Mouse (Mus musculus) forebrain, embryonic 11.5 days (tissue): ENCODE data around the gene Gm11564. TPM values are rescaled to one million over a fixed set of nuclear protein-coding genes. Genes with fewer than 3 reads are reported as not detected.
"Not testable (repeated sequence)": the region's sequence is repeated elsewhere in the genome, so short reads cannot be mapped to it uniquely, and the experiment has no call there.

Experiments
- ATAC-seq: fragments of 200-750 bp; cut with Nextera tagmentation; replicated peaks from 2 replicates; pipeline ENCODE4 v1.8.0; 2017; ENCODE audit warnings: moderate TSS enrichment; ENCODE audit not compliant: low FRiP score
- DNase-seq: peaks from one replicate; pipeline ENCODE4 v3.0.0-alpha.2; 2017; ENCODE audit warnings: low spot score
- H3K27ac ChIP-seq: fragments of 300-500 bp; sonication (generic); 2 replicates; pipeline ENCODE4 v1.5.1; 2014; ENCODE audit warnings: low read depth, low read length
- H3K27me3 ChIP-seq: fragments of 300-500 bp; sonication (generic); 2 replicates; pipeline ENCODE4 v1.6.1; 2014; ENCODE audit warnings: mild to moderate bottlenecking, low read length, mixed read lengths; ENCODE audit not compliant: control insufficient read depth, insufficient read depth
- H3K36me3 ChIP-seq: fragments of 300-500 bp; sonication (generic); 2 replicates; pipeline ENCODE4 v1.6.1; 2014; ENCODE audit warnings: mild to moderate bottlenecking, low read length, moderate library complexity, mixed read lengths; ENCODE audit not compliant: control insufficient read depth, insufficient read depth
- H3K4me1 ChIP-seq: fragments of 300-500 bp; sonication (generic); replicated peaks from 2 replicates; pipeline ENCODE4 v1.6.1; 2014; ENCODE audit warnings: low read length, mixed read lengths; ENCODE audit not compliant: control insufficient read depth, insufficient read depth
- H3K4me2 ChIP-seq: fragments of 300-500 bp; sonication (generic); 2 replicates; pipeline ENCODE4 v1.6.1; 2014; ENCODE audit warnings: low read depth, mild to moderate bottlenecking, low read length, moderate library complexity, mixed read lengths; ENCODE audit not compliant: severe bottlenecking
- H3K4me3 ChIP-seq: fragments of 300-500 bp; sonication (generic); 2 replicates; pipeline ENCODE4 v1.5.1; 2014; ENCODE audit warnings: low read depth, low read length
- H3K9ac ChIP-seq: fragments of 300-500 bp; sonication (generic); 2 replicates; pipeline ENCODE4 v1.6.1; 2014; ENCODE audit warnings: low read length
- H3K9me3 ChIP-seq: fragments of 300-500 bp; sonication (generic); 2 replicates; pipeline ENCODE4 v1.6.1; 2016; ENCODE audit warnings: low read length, mixed read lengths; ENCODE audit not compliant: control insufficient read depth
- WGBS: fragments of 180-500 bp; shearing (Covaris S2); extraction: QIAGEN DNeasy Blood & Tissue Kit; methylation state at CpG from one replicate; pipeline ENCODE4 v1.1.7; 2014; 5-methylcytosine and 5-hydroxymethylcytosine counted together
- polyA plus RNA-seq: library from polyadenylated mRNA; unstranded; fragments of >200 nt; fragmentation: Nextera tagmentation; extraction: Ambion mirVana; gene quantifications from 2 replicates; pipeline ENCODE4 v1.2.1, GENCODE M21; 2014

Gm11564 gene
- polyA plus RNA-seq, 1 experiment from 2014 or later, result not detected

- not testable (repeated sequence) for H3K4me2 ChIP-seq, DNase-seq, H3K9ac ChIP-seq, H3K27ac ChIP-seq, H3K4me1 ChIP-seq, H3K4me3 ChIP-seq, H3K27me3 ChIP-seq, H3K9me3 ChIP-seq, H3K36me3 ChIP-seq, ATAC-seq
Measured at GRCm38 (mm10) chr11:99809792-99810191, 5.7 kb downstream of the Gm11564 start, which contains the start of gene Krtap4-13. TSS of gene Krtap4-13 (minus strand) at chr11:99809892.

- ATAC-seq, H3K4me3 ChIP-seq, H3K27ac ChIP-seq, DNase-seq, H3K4me2 ChIP-seq, H3K4me1 ChIP-seq, H3K9ac ChIP-seq, H3K36me3 ChIP-seq, H3K27me3 ChIP-seq, H3K9me3 ChIP-seq: not testable (repeated sequence)
- no CpG with 5 or more reads among the region's 1 CpGs for WGBS
Measured at GRCm38 (mm10) chr11:99804346-99804745, 11.1 kb downstream of the Gm11564 start, which contains the start of gene Gm11554. TSS of gene Gm11554 (minus strand) at chr11:99804446.

GRCm38 (mm10) chr11:99798832-99799231 is 16.6 kb downstream of the Gm11564 start, which contains the start of gene Gm11569:
TSS of gene Gm11569 (minus strand) at chr11:99798932.
- H3K27ac ChIP-seq, DNase-seq, H3K4me2 ChIP-seq, H3K27me3 ChIP-seq, ATAC-seq, H3K4me3 ChIP-seq, H3K36me3 ChIP-seq, H3K9me3 ChIP-seq, H3K4me1 ChIP-seq, H3K9ac ChIP-seq: not testable (repeated sequence)
- no CpG with 5 or more reads among the region's 1 CpGs for WGBS

- ATAC-seq (no peak), DNase-seq (no peak)
- no peak within 1 kb of the TSS for H3K4me2 ChIP-seq
- H3K36me3 ChIP-seq, result no peaks in the 10 kb centered on the region
- H3K9ac ChIP-seq, result no peak within 1 kb of the TSS
- no peaks in the 10 kb centered on the region for H3K9me3 ChIP-seq
- no peak within 1 kb of the TSS for H3K27ac ChIP-seq
- 80% methylated on average over 2 of the region's 2 CpGs for WGBS
- H3K4me1 ChIP-seq, result no peaks in the 10 kb centered on the region
- no peaks in the 10 kb centered on the region for H3K27me3 ChIP-seq
- H3K4me3 ChIP-seq, result no peak within 1 kb of the TSS
Measured at GRCm38 (mm10) chr11:99793367-99793766, 22.1 kb downstream of the Gm11564 start, which contains the start of gene Gm11596. TSS of gene Gm11596 (minus strand) at chr11:99793467.

GRCm38 (mm10) chr11:99784900-99785299 is 30.6 kb downstream of the Gm11564 start, which contains the start of gene Krtap4-9:
TSS of gene Krtap4-9 (plus strand) at chr11:99785200.
- not testable (repeated sequence) for H3K27me3 ChIP-seq, H3K9ac ChIP-seq, ATAC-seq, DNase-seq, H3K36me3 ChIP-seq, H3K4me1 ChIP-seq, H3K9me3 ChIP-seq, H3K4me2 ChIP-seq, H3K4me3 ChIP-seq, H3K27ac ChIP-seq

- Histone ChIP-seq H3K9ac (no peak within 1 kb of the TSS), H3K27ac (no peak within 1 kb of the TSS), H3K4me2 (no peak within 1 kb of the TSS), H3K27me3 (no peaks in the 10 kb centered on the region), H3K36me3 (no peaks in the 10 kb centered on the region), H3K9me3 (no peaks in the 10 kb centered on the region), H3K4me3 (no peak within 1 kb of the TSS), H3K4me1 (no peaks in the 10 kb centered on the region)
- WGBS, result 88% methylated on average over 2 of the region's 2 CpGs
- ATAC-seq (no peak), DNase-seq (no peak)
Measured at GRCm38 (mm10) chr11:99780604-99781003, 34.9 kb downstream of the Gm11564 start, which contains the start of gene Krtap4-8. TSS of gene Krtap4-8 (minus strand) at chr11:99780704.

GRCm38 (mm10) chr11:99778401-99778800 is 37.1 kb downstream of the Gm11564 start:
- Histone ChIP-seq H3K27me3 (no peaks in the 10 kb centered on the region), H3K9me3 (no peaks in the 10 kb centered on the region), H3K27ac (no peak overlapping the region), H3K4me1 (no peaks in the 10 kb centered on the region), H3K4me3 (no peak overlapping the region), H3K4me2 (no peak overlapping the region), H3K9ac (no peak overlapping the region), H3K36me3 (no peaks in the 10 kb centered on the region)
- DNase-seq (no peak), ATAC-seq (no peak)
- WGBS, result 51% methylated on average over 7 of the region's 7 CpGs

- not testable (repeated sequence) for H3K4me2 ChIP-seq, H3K27me3 ChIP-seq, H3K4me3 ChIP-seq, H3K9me3 ChIP-seq, DNase-seq, H3K4me1 ChIP-seq, H3K9ac ChIP-seq, H3K36me3 ChIP-seq, H3K27ac ChIP-seq, ATAC-seq
Measured at GRCm38 (mm10) chr11:99772813-99773212, 42.7 kb downstream of the Gm11564 start, which contains the start of gene Gm11595. TSS of gene Gm11595 (minus strand) at chr11:99772913.

- H3K27me3 ChIP-seq, result no peaks in the 10 kb centered on the region
- H3K9ac ChIP-seq, result no peak overlapping the region
- no peaks in the 10 kb centered on the region for H3K36me3 ChIP-seq
- H3K4me2 ChIP-seq, result no peak overlapping the region
- H3K4me1 ChIP-seq, result no peaks in the 10 kb centered on the region
- ATAC-seq (no peak), DNase-seq (no peak)
- H3K4me3 ChIP-seq, result no peak overlapping the region
- H3K27ac ChIP-seq, result no peak overlapping the region
- 83% methylated on average over 2 of the region's 2 CpGs for WGBS
- no peaks in the 10 kb centered on the region for H3K9me3 ChIP-seq
Measured at GRCm38 (mm10) chr11:99768410-99768809, 47.1 kb downstream of the Gm11564 start.
